Mouse (Mus musculus) left cerebral cortex, postnatal 25 days (tissue): Measurements from ENCODE around the gene Tcfl5. TPM values are rescaled to one million over a fixed set of nuclear protein-coding genes. Genes with fewer than 3 reads are reported as not detected.
A peak's percentile ranks its signal among the peaks of the same experiment; 100 is the strongest.

Source experiments
- DNase-seq, 2 experiments: peaks; one replicate each; pipeline ENCODE4 v3.0.0; 2022; ENCODE audit warnings: low spot score in 2 of 2, mixed read lengths in 1 of 2
- intact Hi-C: fragments of 180-260 bp; cut with DNase I; formaldehyde crosslinking; loops from one replicate; pipeline ENCODE4 v1.15.1; 2025
- total RNA-seq, 2 experiments: library from RNA; stranded (reverse); gene quantifications; 2 replicates each; pipeline ENCODE4 v1.2.3; 2021

Gene Tcfl5
- 1 to 10 TPM; 1.5 to 1.7 TPM for total RNA-seq

DNA sequence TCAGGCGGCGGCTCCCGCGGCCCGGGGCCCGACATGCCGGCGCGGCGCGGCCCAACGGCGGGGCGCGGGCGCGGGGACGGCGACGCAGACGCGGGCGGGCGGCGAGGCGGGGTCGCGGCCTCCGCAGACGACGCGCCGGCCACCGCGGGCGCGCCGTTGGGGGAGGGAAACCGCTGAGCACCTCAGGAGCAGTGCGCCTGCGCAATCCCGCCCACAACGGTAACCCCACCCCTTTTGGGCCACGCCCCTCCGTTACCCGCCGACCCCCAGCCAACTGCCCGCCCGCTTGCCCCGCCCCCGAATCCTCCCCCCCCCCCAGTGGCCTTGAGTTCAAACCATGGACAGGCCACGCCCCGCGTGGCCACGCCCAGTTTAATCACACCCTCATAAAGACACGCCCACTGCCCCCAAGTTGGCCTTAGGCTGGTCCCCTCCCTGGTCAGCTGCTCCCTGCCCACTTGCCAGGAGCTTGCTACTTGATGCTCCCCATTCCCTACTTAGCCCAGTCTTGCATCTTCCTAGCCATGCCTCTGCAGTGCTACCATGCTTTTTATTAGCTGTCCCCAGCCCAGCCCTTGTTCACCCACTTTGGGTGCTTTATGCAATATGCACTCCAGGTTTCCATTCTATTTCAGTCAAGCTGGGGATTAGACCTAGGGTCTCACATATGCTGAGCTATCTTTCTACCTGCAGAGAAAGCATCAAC lies at the start of gene Tcfl5:
TSS of gene Tcfl5 (minus strand) at position 154 of the 706 bp plus-strand sequence.
- intact Hi-C loops = no loop called here
- no peak for DNase-seq

DNA sequence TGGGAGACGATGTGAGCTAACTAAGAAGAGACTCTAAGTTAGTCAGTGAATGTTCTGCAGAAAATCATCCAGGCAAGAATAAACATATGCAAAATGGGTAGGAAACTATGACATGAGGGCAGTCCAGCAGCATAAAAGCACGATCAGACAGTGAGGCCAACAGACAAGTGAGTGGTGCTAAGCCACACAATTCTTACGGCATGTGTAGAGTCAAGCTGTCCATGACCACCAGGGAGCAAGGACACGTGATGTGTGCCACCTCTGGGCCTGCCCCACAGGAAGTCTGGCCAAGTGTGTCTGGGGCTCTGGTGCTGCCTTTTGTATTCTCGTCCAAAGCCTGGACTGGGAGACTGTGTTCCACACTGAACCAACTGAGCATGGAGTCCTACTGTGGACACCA lies 47.3 kb upstream of the Tcfl5 start:
- intact Hi-C loops = no loop called here
- DNase-seq = peak in 1 of 2 experiments; percentile 41

DNA sequence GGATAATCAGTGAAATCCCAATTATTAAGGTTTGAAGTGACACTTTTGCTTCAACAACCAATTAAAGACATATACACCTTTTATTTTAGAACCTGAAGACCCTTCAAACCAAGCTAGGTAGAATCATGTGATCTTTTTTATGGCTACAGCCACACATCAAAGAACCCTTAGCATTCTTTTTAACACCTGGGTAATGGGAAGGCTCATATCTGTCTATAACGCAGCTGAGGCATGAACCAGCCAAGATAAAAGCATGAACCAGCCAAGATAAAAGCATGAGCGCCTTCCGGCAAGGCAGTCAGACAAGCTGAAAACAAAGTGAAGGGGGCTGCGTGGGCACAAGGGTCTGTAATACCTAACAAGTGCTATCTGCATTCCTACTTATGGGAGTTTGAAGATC lies 41.5 kb upstream of the Tcfl5 start:
- no peak for DNase-seq
- intact Hi-C loops = no loop called here

GRCm38 (mm10) chr2:180683524-180683923 lies 41.0 kb upstream of the Tcfl5 start:
- no peak for DNase-seq
- intact Hi-C loops = no loop called here

DNA sequence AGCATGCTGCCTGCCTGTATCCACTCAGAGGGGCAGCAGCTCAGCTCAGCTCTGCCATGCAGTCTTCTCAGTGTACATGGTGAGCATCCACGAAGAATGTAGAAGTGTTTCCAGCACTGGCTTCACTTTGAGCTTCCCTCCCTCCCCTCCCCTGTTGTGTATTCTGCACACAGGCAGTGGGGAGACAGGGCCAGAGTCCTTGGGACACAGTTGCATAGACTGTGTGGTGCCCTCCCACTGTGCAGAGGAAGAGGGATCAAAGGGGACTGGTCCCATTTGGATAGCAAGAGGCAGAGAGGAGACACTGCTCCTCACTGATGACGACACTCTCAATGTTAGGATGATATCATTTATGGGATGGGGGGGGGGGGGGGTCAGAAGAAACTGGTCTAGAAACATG lies 38.7 kb upstream of the Tcfl5 start:
- intact Hi-C loops = no loop called here

DNA sequence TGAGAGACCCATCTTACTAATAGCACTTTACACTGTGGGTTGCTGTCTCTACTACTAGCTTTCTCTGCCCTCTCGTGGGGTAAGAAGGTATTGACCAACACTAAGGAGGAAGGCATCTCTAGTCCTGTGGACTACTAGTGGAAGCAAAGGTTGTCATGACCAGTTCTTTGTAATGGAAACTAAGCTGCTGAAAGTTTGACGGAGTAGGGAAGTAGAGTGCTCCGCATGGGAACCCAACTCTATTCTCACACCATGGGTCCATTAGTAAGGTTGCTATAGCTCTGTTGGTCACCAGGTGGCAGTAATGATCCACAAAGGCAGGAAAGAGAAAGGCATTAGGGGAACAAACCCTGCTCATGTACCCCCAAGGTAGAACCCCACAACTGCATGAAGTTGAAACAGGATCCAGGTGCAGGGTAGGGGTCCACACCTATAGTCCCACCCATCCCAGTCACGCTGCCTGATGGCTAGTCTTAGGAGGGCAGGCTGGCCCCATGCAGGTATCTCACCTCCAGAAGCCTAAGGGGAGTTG lies 36.2 kb upstream of the Tcfl5 start:
- peak; percentile 74 to 80 for DNase-seq
- intact Hi-C loops = loop anchor here (1.0 kb wide), 1 partner anchor 67 kb away; no protein-coding TSS in a partner anchor

More for the DNA sequence above, 38.7 kb upstream of the Tcfl5 start:
- DNase-seq = no peak

- no peak for DNase-seq
- intact Hi-C loops = no loop called here
These were observed 34.2 kb upstream of the Tcfl5 start for GRCm38 (mm10) chr2:180676706-180677105.

DNA sequence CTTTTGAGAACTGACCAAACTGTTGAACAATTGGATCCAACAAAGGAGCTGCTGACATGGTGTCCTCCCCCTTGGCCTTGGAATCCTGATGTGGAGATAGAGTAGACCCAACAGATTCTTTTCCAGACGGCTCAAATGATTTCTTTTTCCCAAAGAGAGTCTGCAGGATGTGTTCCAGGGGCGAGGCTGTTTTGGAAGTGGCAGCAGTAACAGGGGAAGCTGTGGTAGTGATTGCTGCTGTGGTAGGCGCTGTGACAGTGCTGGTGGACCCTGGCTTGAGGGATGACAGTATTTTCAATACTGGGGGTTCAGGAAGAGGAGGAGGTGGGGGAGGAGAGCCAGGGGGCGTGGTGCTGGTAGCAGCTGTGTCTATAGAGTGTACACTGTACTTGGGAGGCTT lies 19.5 kb upstream of the Tcfl5 start:
- intact Hi-C loops = no loop called here
- DNase-seq = no peak

DNA sequence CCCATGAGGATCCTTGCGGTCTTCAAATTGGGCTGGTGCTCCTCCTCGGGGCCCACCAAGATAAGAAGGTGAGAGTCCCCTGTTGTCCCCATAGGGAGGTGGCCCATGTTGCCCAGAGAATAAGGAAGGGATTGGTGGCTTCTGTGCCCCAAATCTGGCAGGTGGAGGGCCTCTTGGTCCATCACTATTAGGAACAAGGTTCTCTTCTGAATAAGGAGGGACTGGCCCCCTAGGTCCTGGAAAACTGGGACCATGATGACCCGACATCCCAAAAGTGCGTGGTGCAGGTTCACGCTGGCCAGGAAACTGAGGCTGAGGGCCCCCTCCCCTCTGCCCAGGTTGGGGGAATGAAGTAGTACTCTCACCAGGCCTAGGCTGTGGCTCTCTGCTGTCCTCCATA lies 18.0 kb upstream of the Tcfl5 start:
- intact Hi-C loops = no loop called here
- DNase-seq = no peak

- intact Hi-C loops = no loop called here
- no peak for DNase-seq
These were observed 17.0 kb upstream of the Tcfl5 start for GRCm38 (mm10) chr2:180659353-180660150.

DNA sequence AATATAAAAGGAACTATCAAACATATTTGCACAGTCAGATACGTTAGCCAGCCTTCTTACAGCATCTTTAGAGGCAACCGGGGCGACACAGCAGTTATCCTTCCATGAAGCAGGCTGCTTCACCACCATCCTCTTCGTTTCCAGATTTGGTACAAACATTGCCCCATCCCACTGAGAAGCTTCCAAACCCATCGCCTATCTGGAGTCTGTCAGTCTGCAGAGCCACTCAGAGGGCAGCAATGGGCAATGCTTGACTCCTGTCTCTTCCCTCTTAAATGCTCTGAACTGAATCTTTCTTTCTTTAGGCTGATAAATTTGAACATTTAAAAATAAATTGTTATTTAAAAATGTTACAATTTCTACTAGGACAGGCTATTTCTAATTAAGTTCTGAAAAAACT lies 15.9 kb upstream of the Tcfl5 start:
- intact Hi-C loops = no loop called here

DNA sequence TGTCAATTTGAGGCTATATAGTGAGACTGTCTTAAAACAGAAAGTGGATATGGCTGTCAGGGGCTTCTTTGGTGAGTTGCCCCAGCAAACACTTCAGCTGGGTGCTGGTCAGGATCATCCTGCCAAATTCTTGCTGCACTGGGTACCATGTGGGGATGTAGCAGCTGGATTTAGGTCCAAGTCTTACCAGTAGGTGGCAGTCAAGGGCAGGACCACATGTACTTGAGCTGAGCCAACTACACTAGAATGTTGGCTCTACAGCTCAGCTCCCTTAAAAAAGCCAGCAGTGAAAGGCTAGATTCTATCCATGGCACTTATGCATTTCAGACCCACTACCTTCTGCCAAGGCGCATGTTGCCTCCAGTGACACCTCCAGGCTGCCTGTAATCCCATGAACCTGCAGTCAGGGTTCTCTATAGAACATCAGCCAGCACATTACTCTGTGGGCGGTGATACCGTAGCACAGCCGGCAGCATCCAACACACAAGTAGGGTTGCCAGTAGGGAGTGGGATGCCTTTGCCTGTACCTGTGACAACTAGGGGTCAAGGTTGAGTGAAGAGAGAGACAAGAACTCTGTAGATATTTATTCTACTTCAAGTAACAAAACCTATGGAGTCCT lies 15.0 kb upstream of the Tcfl5 start:
- peak; percentile 76 to 87 for DNase-seq
- intact Hi-C loops = no loop called here

More for the DNA sequence above, 15.9 kb upstream of the Tcfl5 start:
- no peak for DNase-seq

DNA sequence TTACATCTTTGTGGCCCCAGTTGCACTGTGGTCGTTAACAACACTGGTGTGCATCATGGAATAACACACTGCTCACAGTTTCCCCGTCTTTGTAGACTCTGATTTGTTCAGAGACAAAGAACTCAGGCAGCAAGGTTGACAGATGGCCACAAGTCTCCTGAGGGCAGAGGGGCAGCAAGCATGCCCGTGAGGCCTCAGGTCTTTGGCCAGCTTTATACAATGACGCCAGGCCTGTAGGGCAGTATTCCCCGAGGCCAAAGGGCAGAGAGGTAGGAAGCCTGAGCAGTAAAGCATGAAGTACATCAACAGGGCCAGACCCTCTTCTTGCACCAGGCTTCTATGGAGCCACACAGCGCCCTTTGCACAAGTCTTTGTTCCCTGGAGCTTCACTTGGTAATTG lies 12.6 kb upstream of the Tcfl5 start:
- intact Hi-C loops = no loop called here
- DNase-seq = no peak

DNA sequence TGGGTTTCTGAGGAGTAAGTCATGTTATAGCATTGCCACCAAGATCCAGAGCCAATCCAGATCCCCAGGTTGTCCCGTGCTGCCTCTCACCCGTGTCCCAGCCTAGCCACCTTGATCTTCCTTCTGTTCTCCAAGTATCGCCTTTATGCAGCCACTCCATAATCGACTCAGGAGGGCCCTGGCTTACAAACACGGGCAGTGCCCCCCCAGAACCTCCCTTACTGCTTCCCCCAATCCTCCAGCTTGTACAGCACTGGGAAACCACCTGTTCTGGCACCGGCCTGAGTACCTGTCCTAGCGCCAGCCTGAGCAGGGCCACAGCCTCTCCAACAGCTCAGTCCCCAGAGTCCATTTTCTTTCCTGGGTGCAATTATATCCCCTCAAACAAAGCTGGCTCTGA lies 12.2 kb upstream of the Tcfl5 start:
- intact Hi-C loops = no loop called here
- no peak for DNase-seq

DNA sequence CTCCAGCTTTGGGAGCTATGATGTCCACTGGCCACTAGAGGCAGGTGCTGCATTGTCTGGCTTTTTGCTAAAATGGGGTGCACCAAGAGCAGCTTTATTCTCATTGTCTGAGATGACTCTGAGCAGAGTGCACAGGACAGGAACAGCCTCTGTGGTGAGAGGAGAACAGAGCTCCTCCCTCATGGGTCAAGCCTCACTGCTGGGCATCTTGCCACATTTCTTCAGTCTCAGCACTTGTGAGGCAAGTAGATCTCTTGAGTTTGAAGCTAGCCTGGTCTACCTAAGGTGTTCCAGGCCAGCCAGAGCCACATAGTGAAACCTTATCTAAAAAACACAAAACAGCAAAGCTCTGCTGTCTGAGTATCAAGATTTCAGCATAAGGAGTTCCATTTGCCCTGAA lies 4.3 kb upstream of the Tcfl5 start:
- DNase-seq = no peak
- intact Hi-C loops = loop anchor here (5.0 kb wide), 1 partner anchor 60 kb away; the partner anchor contains the start of gene Ogfr

GRCm38 (mm10) chr2:180643626-180644025 lies 1.1 kb upstream of the Tcfl5 start:
- DNase-seq = no peak
- intact Hi-C loops = no loop called here

DNA sequence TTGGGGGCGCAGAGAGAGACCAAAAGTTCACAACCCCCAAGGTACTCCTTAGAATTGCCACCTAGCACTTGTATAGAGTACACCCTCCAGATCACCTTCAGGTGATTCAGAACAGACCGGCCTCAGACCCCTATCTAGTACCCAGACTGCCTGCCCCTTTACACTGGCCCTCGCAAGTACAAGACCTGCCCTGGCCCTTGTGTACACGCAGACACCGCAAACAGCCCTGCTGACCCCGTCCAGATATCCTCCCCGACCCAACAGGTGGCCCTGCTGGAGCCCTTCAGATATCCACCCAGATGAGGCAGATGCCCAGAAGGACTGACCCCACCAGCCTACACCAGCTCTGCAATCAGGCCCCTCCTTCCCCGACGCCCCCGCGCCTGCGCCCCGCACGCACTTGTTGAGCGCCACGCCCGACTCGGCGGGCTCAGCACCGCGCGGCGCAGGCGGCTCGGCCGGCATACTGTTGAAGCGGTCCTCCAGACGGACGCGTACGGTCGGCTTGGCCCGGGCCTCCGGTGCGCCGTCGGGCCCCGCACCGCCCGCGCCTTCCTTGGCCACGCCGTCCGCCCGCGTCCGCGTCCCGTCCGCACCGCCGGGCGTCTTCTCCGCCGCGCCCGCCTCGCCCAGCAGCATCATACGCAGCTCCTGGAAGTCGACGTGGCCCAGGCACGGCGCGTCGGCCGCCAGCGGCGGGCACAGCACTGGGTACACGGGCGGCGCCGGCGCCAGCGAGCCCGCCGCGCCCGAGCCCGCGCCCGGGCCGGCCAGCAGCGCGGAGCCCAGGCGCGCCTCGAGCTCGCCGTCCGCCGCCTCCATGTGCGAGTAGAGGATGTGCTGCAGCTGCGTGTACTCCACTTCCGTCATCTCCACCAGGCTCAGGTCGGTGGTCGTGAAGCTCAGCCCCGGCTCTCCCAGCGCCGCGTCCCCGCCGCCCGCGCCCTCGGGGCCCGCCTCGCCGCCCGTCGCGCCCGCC lies 643 bp downstream of the Tcfl5 start:
- intact Hi-C loops = no loop called here
- no peak for DNase-seq

DNA sequence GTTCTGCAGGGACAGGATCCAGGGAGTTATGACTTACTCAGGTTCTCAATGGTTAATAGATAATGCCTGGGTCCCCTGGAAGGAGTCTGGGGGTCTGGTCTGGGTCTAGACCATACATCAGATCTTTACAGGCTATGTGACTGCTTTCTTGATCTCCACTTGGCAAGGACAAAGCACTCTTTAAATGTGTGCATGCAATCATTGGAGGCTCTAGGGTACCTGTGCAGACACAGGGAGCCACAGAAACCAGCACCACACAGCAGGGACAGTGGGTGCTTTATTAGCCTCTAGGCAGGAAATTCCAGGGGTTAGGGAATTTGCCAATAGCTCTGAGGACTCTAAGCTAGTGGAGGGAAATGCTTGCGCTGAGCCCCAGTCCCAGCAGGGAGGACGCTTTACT lies 30.6 kb downstream of the Tcfl5 start:
- intact Hi-C loops = no loop called here
- DNase-seq = no peak

DNA sequence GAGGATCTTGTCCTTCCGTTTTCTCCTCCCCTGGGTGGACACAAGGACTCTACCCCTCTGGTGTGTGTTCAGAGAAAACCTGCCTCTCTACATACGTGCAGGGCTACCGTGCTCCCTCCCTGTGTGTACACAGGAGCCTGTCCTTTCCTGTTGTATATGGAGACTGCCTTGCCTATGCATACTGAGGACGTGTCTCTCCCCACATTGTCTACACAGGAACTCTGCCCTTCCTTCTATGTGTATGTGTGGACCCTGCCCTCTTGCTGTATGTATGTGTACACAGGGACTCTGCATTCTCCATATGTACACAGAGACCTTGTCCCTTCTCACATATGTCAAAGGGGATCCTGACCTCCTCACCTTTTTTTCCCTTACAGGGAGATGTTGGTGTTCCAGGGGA lies 32.2 kb downstream of the Tcfl5 start:
- no peak for DNase-seq
- intact Hi-C loops = no loop called here
